Mouse (Mus musculus) hindbrain, embryonic 10.5 days (tissue): ENCODE results near the gene Krtap29-1. TPM values are rescaled to one million over a fixed set of nuclear protein-coding genes. Genes with fewer than 3 reads are reported as not detected.

ENCODE experiments used
- polyA plus RNA-seq: library from polyadenylated mRNA; unstranded; fragments of >200 nt; fragmentation: Nextera tagmentation; extraction: Ambion mirVana; gene quantifications from 2 replicates; pipeline ENCODE4 v1.2.1, GENCODE M21; 2016

The Krtap29-1 gene
- polyA plus RNA-seq, 1 experiment from 2014 or later = not detected

Other genes with a start within 250 kb of the Krtap29-1 start
- not detected in 2 replicates for gene Gm14180, start 244.8 kb downstream of the Krtap29-1 start, polyA plus RNA-seq
- gene Gm11595, start 206.1 kb downstream of the Krtap29-1 start, polyA plus RNA-seq = not detected in 2 replicates
- not detected in 2 replicates for gene Krtap4-8, start 198.3 kb downstream of the Krtap29-1 start, polyA plus RNA-seq
- not detected in 2 replicates for gene Krtap4-9, start 193.9 kb downstream of the Krtap29-1 start, polyA plus RNA-seq
- gene Gm11596, start 185.6 kb downstream of the Krtap29-1 start, polyA plus RNA-seq = not detected in 2 replicates
- not detected in 2 replicates for gene Gm11569, start 180.1 kb downstream of the Krtap29-1 start, polyA plus RNA-seq
- gene Gm11554, start 174.6 kb downstream of the Krtap29-1 start, polyA plus RNA-seq = not detected in 2 replicates
- not detected in 2 replicates for gene Krtap4-13, start 169.2 kb downstream of the Krtap29-1 start, polyA plus RNA-seq
- gene Gm11564, start 163.4 kb downstream of the Krtap29-1 start, polyA plus RNA-seq = not detected in 2 replicates
- not detected in 2 replicates for gene 2300003K06Rik, start 141.0 kb downstream of the Krtap29-1 start, polyA plus RNA-seq
- gene Krtap4-16, start 127.4 kb downstream of the Krtap29-1 start, polyA plus RNA-seq = not detected in 2 replicates
- gene Gm11568, start 121.1 kb downstream of the Krtap29-1 start, polyA plus RNA-seq = not detected in 2 replicates
- not detected in 2 replicates for gene Gm11559, start 114.6 kb downstream of the Krtap29-1 start, polyA plus RNA-seq
- gene Krtap9-1, start 105.7 kb downstream of the Krtap29-1 start, polyA plus RNA-seq = not detected in 2 replicates
- not detected in 2 replicates for gene Gm11567, start 99.9 kb downstream of the Krtap29-1 start, polyA plus RNA-seq
- not detected in 2 replicates for gene Krtap31-1, start 71.1 kb downstream of the Krtap29-1 start, polyA plus RNA-seq
- not detected in 2 replicates for gene Gm11565, start 64.3 kb downstream of the Krtap29-1 start, polyA plus RNA-seq
- gene Krtap31-2, start 42.8 kb downstream of the Krtap29-1 start, polyA plus RNA-seq = not detected in 2 replicates
- gene Krtap9-5, start 30.6 kb downstream of the Krtap29-1 start, polyA plus RNA-seq = not detected in 2 replicates
- not detected in 2 replicates for gene Krtap16-1, start 7.5 kb upstream of the Krtap29-1 start, polyA plus RNA-seq
- gene Krtap17-1, start 14.9 kb upstream of the Krtap29-1 start, polyA plus RNA-seq = not detected in 2 replicates
- gene Krt33a, start 37.2 kb upstream of the Krtap29-1 start, polyA plus RNA-seq = not detected in 2 replicates
- not detected in 2 replicates for gene Krt33b, start 50.8 kb upstream of the Krtap29-1 start, polyA plus RNA-seq
- gene Krt34, start 62.5 kb upstream of the Krtap29-1 start, polyA plus RNA-seq = not detected in 2 replicates
- not detected in 2 replicates for gene Krt31, start 71.5 kb upstream of the Krtap29-1 start, polyA plus RNA-seq
- not detected in 2 replicates for gene Krt32, start 109.2 kb upstream of the Krtap29-1 start, polyA plus RNA-seq
- not detected in 2 replicates for gene Krt35, start 117.2 kb upstream of the Krtap29-1 start, polyA plus RNA-seq
- gene Krt36, start 126.6 kb upstream of the Krtap29-1 start, polyA plus RNA-seq = not detected in 2 replicates
- gene Krt13, start 142.5 kb upstream of the Krtap29-1 start, polyA plus RNA-seq = 0.43 TPM in 1 of 2 replicates, not detected in the other
- 0.73 and 2.9 TPM in 2 replicates for gene Krt15, start 156.9 kb upstream of the Krtap29-1 start, polyA plus RNA-seq
- gene Krt19, start 169.6 kb upstream of the Krtap29-1 start, polyA plus RNA-seq = 11.4 and 12.7 TPM in 2 replicates
- not detected in 2 replicates for gene Krt9, start 214.2 kb upstream of the Krtap29-1 start, polyA plus RNA-seq
- gene Krt14, start 228.5 kb upstream of the Krtap29-1 start, polyA plus RNA-seq = 1.5 and 1.9 TPM in 2 replicates